Mouse (Mus musculus) hindbrain, embryonic 15.5 days (tissue): Measurements from ENCODE around the gene Scgb2b19. TPM values are rescaled to one million over a fixed set of nuclear protein-coding genes. Genes with fewer than 3 reads are reported as not detected.
"Not testable (repeated sequence)": the region's sequence is repeated elsewhere in the genome, so short reads cannot be mapped to it uniquely, and the experiment has no call there.

ENCODE experiments used
- ATAC-seq: fragments of 200-750 bp; cut with Nextera tagmentation; 2 replicates; pipeline ENCODE4 v1.8.0; 2017; ENCODE audit warnings: low read depth, moderate number of reproducible peaks, moderate TSS enrichment; ENCODE audit not compliant: low FRiP score
- H3K27ac ChIP-seq: fragments of 300-500 bp; sonication (generic); replicated peaks from 2 replicates; pipeline ENCODE4 v1.5.1; 2015; ENCODE audit warnings: mild to moderate bottlenecking, inconsistent platforms
- H3K27me3 ChIP-seq: fragments of 300-500 bp; sonication (generic); 2 replicates; pipeline ENCODE4 v1.6.1; 2015; ENCODE audit warnings: control low read depth, inconsistent platforms
- H3K36me3 ChIP-seq: fragments of 300-500 bp; sonication (generic); 2 replicates; pipeline ENCODE4 v1.6.1; 2015; ENCODE audit warnings: control low read depth, inconsistent platforms
- H3K4me1 ChIP-seq: fragments of 300-500 bp; sonication (generic); replicated peaks from 2 replicates; pipeline ENCODE4 v1.6.1; 2015; ENCODE audit warnings: control low read depth, inconsistent platforms
- H3K4me2 ChIP-seq: fragments of 300-500 bp; sonication (generic); 2 replicates; pipeline ENCODE4 v1.6.1; 2015; ENCODE audit warnings: moderate library complexity, mild to moderate bottlenecking, inconsistent platforms
- H3K4me3 ChIP-seq: fragments of 300-500 bp; sonication (generic); 2 replicates; pipeline ENCODE4 v1.5.1; 2015; ENCODE audit warnings: mild to moderate bottlenecking, inconsistent platforms
- H3K9ac ChIP-seq: fragments of 300-500 bp; sonication (generic); 2 replicates; pipeline ENCODE4 v1.6.1; 2015; ENCODE audit warnings: inconsistent platforms
- H3K9me3 ChIP-seq: fragments of 300-500 bp; sonication (generic); 2 replicates; pipeline ENCODE4 v1.6.1; 2016; ENCODE audit warnings: control low read depth, inconsistent platforms
- WGBS: fragments of 180-500 bp; shearing (Covaris S2); methylation state at CpG from one replicate; pipeline ENCODE4 v1.1.7; 2015; 5-methylcytosine and 5-hydroxymethylcytosine counted together
- polyA plus RNA-seq: library from polyadenylated mRNA; unstranded; fragments of >200 nt; fragmentation: Nextera tagmentation; extraction: Ambion mirVana; gene quantifications from 2 replicates; pipeline ENCODE4 v1.2.1, GENCODE M21; 2015

Gene Scgb2b19
- not detected in 2 replicates for polyA plus RNA-seq

- H3K4me2 ChIP-seq = not testable (repeated sequence)
Measured at GRCm38 (mm10) chr7:33280238-33280637, at the start of gene Scgb2b19. Gene Scgb2b19 (minus strand): TSS chr7:33280338.

GRCm38 (mm10) chr7:33286991-33287390, 6.9 kb upstream of the Scgb2b19 start, which contains the start of gene Scgb1b19:
Gene Scgb1b19 (plus strand): TSS chr7:33287291.
- WGBS = 86% methylated on average over 3 of the region's 3 CpGs
- H3K27me3 ChIP-seq, H3K4me3 ChIP-seq, H3K27ac ChIP-seq, H3K9me3 ChIP-seq, ATAC-seq, H3K4me1 ChIP-seq, H3K9ac ChIP-seq, H3K4me2 ChIP-seq, H3K36me3 ChIP-seq: not testable (repeated sequence)

More at GRCm38 (mm10) chr7:33280238-33280637, at the start of gene Scgb2b19:
- H3K36me3 ChIP-seq, H3K9me3 ChIP-seq, H3K9ac ChIP-seq, H3K27ac ChIP-seq, H3K27me3 ChIP-seq, H3K4me3 ChIP-seq, ATAC-seq, H3K4me1 ChIP-seq: not testable (repeated sequence)

Other genes starting within 250 kb of the Scgb2b19 start
- not detected in 2 replicates for gene Scgb2b17, start 223.8 kb downstream of the Scgb2b19 start, polyA plus RNA-seq
- gene Scgb1b17, start 216.9 kb downstream of the Scgb2b19 start, polyA plus RNA-seq = not detected in 2 replicates
- not detected in 2 replicates for gene Scgb2b18, start 106.5 kb downstream of the Scgb2b19 start, polyA plus RNA-seq
- not detected in 2 replicates for gene Scgb1b18, start 94.8 kb downstream of the Scgb2b19 start, polyA plus RNA-seq
- gene Scgb1b19, start 7.0 kb upstream of the Scgb2b19 start, polyA plus RNA-seq = not detected in 2 replicates
- not detected in 2 replicates for gene Scgb2b20, start 86.0 kb upstream of the Scgb2b19 start, polyA plus RNA-seq
- gene Scgb1b20, start 92.9 kb upstream of the Scgb2b19 start, polyA plus RNA-seq = not detected in 2 replicates
- gene Scgb2b21, start 240.1 kb upstream of the Scgb2b19 start, polyA plus RNA-seq = not detected in 2 replicates